Mouse (Mus musculus) olfactory bulb, adult 2 months (tissue): ENCODE measurements around the gene Rasl12.

ENCODE experiments used
- CTCF ChIP-seq: fragments of 200-500 bp; IDR thresholded peaks from 2 replicates; pipeline ENCODE4 v1.5.1; 2012; ENCODE audit warnings: low read depth, mild to moderate bottlenecking, low read length, moderate library complexity; ENCODE audit not compliant: insufficient read depth
- POLR2A ChIP-seq: fragments of 200-500 bp; IDR thresholded peaks from 2 replicates; pipeline ENCODE4 v1.6.1; 2012; ENCODE audit warnings: mild to moderate bottlenecking, low read depth, low read length, moderate library complexity; ENCODE audit not compliant: insufficient read depth

DNA sequence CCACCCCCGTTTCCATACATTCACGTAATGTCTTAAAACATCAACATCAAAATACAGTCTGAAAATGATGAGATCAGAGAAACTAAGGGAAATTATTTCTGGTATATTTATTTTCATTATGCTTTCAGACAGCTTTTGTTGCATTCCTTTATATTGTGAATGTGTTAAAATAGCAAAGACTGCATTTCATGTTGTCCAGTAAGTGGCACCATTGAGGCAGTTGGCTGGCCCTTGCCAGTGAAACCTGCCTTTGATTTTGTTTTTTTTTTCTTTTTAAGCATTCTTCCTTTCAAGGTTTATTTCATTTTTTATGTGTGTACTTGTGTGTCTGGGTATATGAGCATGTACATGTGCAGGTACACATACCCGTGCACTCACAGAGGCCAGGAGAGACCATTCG, 46.4 kb downstream of the Rasl12 start:
- TF ChIP-seq CTCF (no peak), POLR2A (no peak)
